Mouse (Mus musculus): Measurements from ENCODE around the gene Hemk1.

DNA sequence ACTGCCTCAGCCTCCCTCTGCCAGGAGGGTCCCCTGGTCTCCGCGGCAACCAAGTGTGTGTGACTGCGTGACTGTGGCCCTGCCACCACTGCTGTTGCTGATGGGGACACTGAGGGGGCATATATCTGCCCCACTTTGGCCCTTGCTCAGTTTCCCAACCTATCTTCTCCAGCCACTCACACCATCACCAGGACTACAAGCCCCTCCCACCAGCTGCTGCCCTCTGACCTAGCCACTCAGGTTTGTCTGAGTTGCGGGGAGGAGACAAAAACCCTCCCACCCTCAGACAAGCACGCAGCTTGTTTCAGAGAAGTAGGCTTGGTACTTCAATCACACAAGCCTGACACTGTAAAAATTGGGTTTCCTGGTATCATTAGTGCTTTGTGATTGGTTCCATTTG, 37.3 kb upstream of the Hemk1 start:
- TF ChIP-seq MAX (IDR thresholded peaks at IDR 0.05) (no peak), CTCF (IDR thresholded peaks at IDR 0.05; ENCODE audit: control insufficient read depth, insufficient read depth, insufficient read length) (no peak), CEBPB (IDR thresholded peaks at IDR 0.05; ENCODE audit: low read depth) (no peak), MYOG (IDR thresholded peaks at IDR 0.05; ENCODE audit: control insufficient read depth, extremely low read depth, insufficient read length) (no peak), USF1 (IDR thresholded peaks at IDR 0.05; ENCODE audit: low read depth) (no peak)

All from C2C12 (cell line).